Mouse (Mus musculus) 3T3-L1 (cell line): Measurements from ENCODE around the gene Rsl24d1.
"Not testable (repeated sequence)": the region's sequence is repeated elsewhere in the genome, so short reads cannot be mapped to it uniquely, and the experiment has no call there.

Source experiments
- DNase-seq: peaks from one replicate; pipeline ENCODE4 v3.0.0-alpha.2; 2015; ENCODE audit warnings: low read depth, low spot score

Gene Rsl24d1

DNA sequence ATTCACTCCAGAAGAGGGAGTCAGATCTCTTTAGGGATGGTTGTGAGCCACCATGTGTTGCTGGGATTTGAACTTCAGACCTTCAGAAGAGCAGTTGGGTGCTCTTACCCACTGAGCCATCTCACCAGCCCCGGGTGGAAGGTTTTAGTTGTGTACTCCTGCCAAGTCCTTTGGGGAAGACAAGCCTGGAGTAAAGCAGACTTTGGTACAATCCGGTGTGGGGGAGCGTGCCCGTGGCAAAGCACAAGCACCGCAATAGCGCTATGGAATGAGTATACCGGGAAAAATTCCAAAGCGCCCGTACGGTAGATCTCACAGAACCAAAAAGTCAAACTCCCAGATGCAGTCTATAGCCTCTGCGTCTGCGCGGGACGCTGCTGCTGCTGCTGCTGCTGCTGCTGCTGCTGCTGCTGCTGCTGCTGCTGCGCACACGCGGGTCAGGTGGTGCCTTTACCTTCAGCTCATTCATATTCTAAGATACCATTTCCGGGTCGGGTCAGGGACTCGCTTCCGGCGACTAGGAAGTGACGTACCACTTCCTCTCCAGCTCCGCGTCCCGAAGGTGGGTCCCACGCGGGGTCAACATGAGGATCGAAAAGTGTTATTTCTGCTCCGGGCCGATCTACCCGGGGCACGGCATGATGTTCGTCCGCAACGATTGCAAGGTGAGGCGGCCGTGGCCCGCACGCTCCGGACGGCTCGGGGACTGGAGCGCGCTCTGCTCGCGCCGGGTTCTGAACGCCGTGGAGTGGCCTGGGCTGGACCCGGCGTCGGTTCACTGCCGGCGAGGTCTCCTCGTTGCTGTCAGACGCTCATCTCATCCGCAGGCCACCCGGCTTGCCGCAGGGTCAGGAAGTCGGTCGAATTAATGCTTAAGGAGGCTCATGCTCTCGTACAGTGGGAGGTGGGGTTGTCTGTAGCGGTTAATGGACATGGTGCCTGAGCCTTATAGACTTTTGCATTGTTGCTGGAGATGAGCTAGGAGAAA is at the start of gene Rsl24d1:
TSS of gene Rsl24d1 (plus strand) at position 508 of the 988 bp plus-strand sequence.
- DNase-seq: peak; percentile 93

DNA sequence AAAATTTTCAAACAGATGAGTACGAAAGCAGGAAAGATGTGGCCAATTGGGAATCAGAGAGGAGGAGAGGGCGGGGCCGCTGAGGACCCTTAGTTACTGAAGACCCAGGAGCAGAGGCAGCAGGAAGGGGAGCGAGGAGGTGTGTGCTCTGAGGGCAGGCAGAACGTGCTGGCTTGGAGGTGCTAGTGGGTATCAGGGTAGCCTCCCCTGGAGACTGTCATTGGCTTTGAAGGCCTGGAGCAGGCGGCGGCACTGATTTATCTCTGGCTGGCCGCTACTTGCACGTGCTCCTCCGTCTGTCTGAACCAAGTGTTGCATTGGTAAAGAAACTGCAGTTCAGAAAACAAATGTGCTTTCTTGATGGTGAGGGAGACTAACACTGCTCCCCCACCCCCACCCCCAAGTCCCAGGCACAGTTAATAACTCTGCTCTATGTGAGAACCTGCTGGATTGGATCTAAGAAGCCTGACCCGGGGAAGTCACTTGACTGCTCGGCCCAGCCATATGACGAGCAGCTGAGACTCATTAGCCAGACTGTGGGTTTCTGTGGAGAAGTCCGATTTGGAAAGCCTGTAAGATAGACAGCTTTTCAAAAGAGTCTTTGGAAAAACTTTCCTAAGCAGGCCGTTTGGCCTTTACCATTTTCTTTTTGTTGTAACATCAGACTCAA is 49.5 kb upstream of the Rsl24d1 start:
- DNase-seq: no peak

DNA sequence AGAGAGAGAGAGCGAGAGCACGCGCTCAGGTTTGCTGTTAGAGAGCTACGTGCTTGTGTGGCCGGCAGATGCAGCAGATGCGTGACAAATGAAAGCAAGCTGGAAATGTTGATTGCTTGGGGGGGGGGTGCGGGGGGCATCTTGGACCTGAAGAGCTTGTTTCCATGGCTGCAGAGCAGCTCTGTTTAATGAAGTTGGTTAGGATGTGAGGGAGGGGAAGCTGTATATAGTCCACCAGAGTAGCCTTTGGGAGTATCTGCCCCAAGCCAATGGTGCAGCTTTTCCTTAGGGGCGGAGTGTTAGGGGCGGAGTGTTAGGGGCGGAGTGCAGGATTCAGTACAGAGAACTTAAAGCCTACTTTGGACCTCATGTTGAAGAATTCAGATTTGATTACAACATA is 46.1 kb upstream of the Rsl24d1 start:
- DNase-seq: no peak

DNA sequence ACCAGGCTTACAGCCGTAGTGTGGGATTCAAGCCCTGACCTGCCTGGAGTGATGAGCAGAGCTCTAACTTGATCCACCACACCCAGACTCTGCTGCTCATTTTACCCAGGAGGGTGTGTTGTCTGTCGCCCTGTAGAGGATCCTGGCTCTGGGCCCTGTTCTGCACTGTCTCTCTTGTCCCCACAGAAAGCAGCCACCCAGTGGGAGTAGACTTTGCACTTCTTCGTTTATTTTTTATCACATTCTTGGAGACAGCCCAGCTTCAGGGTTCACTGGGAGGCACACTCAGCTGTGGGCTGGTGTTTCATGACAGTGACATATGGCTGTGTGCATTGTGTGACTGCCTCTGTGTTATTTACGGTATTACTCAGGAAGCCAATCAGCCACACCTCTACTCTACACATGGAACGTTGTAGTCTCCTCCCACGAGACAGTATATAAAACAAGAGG is 45.0 kb upstream of the Rsl24d1 start:
- DNase-seq: no peak

DNA sequence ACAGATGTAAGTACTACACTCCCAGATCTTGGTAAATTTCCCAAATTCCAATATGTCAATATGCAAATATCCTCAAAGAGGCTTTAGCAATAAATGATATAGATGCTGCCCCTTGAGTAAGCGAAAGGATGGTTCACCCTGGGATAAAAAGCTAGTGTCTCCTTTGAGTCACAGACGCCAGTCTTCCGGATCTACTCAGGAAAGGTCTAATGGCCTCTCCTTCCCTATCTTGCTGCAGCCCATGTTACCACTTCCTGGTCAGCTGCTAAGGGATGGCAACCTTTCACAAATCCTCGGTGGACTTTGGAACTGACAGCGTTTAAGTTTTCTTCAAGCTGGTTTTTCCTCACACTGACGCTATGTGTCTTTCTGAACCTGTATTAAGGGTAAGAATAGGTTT is 44.5 kb upstream of the Rsl24d1 start:
- DNase-seq: no peak

DNA sequence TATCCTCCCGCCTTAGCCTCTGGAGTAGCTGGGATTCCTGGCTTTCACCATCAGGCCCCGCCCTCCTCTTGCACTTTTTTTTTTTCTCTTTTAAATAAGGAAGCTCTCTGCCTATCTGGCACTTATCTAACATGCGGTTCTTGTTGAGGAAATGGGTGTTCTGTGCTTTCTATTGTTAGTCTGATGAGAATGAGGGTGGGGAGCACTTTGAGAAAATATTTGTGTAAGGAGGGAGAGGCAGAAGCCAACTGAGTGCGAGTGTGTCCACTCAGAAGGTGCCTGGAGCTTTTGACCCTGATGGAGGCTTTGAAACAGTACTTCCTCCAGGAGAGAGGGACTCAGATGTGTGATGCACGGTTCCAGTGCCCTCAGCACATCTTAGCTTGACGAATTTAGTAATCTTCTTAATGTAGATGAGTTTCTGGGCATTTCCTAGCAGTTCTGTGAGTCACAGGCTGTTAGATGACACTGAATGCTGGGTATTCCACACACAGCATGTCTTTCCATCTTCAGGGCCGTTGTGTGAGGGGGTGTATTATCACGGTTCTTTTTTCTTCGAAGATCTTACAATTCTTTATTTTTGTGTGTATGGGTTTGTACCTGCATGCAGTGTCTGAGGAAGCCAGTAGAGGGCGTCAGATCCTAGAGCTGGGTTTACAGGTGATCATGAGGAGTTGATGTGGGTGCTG is 42.1 kb upstream of the Rsl24d1 start:
- DNase-seq: no peak

DNA sequence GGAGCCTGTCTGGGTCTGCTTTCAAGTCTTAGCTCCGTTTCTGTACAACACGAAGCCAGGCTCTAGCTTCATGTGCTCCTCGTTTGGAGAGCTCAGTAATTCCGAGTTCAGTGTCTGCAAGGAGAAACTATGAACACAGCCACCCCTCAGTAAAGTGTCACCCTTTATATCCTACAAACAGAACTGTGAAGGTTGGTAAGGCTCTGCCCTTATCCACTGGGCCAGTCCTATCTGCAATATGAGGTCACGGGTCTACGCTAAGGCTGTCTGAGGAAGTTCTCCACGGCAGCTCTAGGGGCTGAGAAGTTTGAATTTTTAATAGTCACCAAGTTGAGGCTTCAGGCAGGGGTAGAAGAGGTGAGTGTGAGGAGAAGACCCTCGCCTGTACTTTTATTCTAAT is 40.8 kb upstream of the Rsl24d1 start:
- DNase-seq: no peak

DNA sequence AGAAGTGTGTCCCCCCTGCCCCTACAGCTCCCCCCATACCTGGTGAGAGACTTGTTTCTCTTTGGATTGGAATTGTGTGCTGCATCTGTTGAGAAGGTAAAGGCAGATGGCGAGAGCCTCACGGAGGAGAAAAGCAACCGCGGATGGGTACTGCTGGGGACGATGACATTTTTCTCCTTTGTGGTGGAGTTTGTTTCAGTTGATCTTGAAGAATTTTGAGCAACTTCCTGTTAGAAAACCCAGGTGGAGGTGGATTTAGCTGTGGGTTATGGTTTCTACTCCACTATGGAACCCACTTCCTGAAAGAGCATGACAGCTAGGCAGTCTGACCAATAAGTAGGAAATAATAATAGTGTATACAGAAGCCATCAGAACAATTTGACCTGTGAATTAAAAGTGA is 40.1 kb upstream of the Rsl24d1 start:
- DNase-seq: no peak

DNA sequence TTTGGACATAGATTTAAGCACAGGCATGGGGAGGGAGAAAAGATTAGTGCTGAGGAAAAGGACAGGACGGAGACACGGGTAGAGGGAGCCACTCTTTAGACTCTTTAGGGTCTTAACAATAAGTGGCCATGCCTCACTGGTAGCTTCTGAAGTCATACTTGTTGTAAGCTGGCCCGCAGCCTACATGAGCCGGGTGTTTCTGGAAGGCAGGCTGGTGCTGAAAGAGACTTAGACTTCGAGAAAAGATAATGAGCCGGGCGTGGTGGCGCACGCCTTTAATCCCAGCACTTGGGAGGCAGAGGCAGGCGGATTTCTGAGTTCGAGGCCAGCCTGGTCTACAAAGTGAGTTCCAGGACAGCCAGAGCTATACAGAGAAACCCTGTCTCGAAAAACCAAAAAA is 33.9 kb upstream of the Rsl24d1 start:
- DNase-seq: not testable (repeated sequence)

DNA sequence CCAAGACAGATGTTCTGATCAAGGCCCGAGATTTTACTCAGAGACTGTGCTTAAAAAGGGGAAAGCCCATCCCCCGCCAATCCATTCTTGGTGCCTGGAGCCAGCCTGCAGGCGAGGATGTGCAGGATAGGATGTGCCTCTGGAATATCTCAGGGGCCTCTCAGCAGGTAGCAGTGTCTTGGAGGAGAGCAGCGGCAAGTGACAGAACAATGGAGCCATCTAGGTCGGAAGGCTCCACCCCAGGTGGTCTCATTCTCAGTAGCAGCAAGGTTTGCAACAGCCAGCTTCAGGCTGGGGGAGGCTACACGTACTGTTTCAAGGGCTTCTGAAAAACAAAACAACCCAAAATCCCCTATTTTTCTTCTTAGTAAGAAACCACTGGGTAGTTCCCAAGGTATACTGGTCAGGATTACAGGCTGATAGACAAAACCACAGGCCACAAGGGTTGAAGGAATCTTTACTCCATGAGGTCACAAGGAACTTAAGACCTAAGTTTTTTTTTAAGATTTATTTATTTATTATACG is 33.4 kb upstream of the Rsl24d1 start:
- no peak for DNase-seq

DNA sequence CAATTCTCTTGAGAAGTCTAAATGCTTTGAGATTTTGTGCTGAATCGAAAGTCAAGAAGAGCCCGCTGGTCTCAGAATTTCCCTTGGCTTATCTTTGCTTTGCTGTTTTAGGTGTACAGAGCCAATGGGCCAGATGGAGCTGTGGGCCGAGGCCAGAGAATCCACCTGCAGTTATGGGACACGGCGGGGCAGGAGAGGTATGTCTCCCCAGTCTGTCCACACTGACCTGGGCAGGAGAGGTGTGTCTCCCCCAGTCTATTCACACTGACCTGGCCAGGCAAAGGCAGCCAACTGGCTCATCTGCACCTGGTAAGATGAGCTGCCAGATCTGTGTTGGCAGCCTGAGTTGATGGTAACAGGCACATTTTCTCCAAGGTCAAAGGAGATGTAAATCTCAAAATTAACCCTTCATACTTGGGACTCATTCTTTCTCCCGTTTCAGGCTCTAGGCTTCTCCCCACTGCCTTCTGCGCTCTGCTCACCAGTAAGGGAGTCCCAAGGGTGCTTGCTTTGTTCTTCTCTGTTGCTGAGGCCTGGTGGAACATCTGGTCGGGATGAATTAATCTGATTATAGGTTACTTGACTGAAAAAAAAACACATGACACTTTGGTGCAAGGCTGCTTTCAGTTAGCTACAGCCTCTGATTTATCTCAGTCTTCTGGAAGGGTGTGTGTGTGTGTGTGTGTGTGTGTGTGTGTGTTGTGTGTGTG is 30.8 kb upstream of the Rsl24d1 start:
- DNase-seq: no peak

DNA sequence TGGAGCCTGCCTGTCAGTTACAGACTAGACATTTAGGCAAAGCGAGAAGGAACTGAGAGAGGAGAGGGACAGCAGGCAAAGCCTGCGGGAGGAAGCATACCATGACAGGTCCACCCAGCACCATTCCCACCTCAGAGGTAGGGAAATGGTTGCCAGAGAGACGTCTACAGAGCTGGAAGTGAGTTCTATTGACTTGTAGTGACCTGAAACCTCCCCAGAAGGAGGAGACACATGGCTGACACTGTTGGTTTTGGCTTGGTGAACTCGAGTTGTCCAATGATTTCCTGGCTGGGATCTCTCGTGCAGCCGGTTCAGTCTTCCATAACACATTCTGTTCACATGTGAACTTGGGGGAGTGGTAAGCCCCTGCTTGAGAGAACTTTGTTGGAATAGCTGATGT is 29.3 kb upstream of the Rsl24d1 start:
- no peak for DNase-seq

DNA sequence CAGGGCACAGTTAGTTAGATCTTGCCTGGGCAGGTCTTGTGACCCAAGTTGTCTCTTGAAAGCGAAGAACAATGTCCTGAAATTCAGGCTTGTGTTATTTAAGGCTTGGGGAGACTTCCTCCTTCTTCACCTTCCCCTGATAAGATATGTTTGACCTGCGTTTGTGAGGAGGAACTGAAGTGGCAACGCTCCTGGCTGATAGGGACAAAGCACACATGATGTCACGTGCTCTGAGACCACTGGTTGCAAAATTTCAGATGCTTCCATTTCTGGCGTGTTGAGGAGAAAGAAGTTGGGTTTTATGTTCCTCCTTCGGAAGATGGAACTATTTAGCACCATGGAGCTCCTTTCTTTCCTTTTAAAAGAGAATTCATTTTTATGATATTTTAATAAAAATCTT is 27.4 kb upstream of the Rsl24d1 start:
- DNase-seq: no peak

DNA sequence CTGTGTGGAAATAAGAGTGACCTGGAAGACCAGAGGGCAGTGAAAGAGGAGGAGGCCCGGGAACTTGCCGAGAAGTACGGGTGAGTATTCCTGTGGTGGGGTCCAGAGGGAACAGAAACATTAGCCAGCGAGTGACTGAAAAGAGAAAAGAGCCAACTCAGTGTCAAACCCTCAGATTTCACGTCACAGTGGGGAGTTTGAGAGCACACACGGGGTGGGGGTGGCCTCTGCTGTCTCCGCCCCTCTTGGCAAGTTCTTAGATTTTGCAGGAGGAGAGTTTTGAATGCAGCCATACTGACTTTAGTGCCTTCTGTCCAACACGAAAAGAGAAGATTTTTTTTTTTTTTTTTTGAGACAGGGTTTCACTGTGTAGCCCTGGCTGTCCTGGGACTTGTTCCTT is 26.1 kb upstream of the Rsl24d1 start:
- DNase-seq: no peak

DNA sequence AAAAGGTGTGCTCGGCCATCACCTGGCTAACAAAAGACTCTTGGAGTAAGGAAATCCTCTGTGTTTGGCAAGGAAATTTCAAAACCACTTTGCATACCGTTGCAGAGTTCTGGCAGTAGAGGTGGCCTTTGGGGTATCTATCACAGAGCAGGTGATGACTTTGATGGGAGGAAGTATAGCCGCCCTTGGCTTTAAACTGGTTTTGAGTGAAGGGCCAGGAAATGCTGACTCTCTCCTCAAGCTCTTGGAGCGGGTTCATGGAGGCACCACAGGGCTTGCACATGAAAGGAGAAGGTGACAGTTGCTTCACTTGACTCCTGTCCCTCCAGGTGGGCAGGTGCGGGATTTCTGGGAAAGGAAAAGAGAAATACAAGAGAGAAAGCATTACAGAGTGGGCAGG is 25.6 kb upstream of the Rsl24d1 start:
- no peak for DNase-seq

DNA sequence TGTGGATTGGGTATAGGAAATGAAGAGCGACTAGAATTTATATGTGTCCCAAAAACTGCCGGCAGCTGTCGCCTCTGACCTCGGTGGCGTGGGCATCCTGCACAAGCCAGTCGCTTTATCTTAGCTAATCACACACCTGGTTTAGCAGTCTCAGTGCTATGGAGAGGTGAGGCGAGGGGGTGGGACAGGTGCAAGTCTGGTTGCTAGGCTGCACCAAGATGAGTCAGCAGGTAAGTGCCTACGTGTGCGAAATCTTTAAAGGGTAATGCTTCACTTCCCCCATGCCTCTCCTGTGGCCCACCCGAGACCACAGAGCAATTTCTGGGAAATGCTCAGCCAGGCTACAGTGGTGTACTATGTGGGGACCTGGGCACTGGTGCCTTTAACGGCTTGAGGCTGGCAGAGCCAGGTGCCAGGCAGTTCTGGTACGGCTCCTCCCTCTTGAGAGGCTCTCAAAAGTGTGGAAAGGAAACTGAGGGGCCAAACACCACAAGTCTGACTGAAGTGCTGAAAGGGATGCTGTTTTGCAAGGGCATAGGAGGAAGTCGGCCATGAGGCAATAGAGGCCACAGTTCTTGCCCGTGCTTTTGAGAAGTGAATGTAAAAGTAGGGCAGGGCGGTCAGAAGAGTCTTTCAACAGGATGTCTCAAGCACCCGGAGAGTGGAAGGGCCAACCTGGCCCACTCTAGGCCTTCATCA is 23.9 kb upstream of the Rsl24d1 start:
- DNase-seq: no peak

DNA sequence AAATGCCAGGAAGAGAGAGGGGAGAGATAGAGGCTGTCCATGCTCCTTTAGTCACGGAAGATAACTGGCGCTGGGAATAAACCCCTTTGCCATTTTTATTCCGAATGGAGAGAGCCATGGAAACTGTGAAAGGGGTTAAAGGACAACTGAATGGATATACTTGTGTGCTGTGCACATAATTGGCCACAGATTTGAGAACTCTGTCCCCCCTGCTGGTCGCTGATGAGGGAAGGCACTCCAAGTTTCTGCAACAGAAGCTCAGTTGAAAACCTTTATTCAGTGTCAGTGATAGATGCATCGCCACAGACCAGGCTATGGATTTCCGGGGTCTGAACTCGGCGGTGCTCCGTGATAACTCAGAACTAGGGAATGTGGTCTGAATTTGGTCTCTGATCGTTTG is 23.1 kb upstream of the Rsl24d1 start:
- DNase-seq: no peak

DNA sequence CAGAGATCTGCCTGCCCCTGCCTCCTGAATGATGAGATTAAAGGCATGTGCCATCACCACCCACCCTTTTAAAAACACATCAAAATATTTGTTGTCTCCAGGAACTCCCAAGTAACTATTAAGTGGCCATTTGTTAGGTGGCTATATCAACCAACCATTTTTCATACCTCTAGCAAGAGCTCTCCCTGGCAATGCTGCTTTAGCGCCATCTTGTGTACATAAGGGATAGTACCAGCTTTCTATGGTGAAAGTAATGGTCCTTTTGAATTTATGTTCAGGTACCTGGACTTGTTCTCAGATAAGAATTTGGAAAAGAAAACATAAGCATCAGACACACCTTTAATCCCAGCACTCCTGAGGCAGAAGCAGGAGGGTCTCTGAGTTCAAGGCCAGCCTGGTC is 21.5 kb upstream of the Rsl24d1 start:
- peak; percentile 75 for DNase-seq

DNA sequence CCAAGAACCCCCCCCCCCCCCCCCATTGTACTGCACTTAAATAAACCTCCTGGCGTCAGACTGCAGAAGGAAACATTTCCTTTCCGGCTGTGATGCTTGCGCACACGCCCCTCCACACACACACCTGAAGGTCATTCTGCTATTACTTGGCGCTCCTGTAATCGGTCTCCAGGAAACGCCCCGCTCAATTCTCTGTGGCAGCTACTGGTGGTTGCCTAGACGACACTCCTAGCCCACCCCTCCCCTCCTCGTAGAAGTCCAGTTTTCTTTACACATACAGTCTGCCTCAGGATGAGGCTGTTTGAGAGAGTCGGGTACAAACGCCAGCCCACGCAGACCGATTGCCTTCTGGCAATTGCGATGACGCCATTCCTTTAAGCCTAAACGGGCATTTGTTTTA is 18.6 kb upstream of the Rsl24d1 start:
- DNase-seq: no peak

DNA sequence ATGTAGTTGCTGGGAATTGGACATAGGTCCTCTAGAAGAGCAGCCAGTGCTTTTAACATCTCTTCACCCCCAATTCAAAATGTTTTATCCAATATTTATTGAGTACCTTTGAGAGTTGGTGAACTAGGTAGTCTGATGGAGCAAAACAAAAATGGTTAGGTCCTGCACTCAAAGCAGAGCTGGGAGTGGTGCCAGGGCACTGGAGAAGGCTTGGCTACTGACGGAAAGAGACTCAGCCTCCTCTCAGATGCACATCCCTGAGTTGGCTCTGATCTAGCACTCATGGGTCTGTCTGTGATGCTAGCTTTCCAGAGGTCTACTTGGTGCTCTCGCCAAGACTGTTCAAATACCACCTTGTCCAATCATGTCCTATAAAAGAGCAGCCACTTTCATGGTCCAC is 15.3 kb upstream of the Rsl24d1 start:
- no peak for DNase-seq

DNA sequence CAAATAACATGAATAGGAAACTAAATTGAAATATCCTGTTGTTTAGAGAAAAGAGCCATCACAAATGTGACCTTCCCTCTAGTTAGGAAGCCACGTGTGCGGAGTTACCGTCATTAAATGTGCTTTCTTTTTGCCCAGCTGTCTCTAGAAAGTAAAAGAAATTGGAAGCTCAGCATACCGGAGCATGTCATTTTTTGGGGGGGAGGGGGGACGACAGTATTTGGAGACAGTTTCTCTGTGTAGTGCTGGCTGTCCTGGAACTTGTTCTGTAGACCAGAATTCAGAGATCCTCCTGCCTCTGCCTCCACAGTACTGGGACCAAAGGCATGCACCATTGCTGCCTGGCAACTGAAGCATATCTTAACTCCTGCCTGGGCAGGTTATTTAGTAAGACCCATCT is 11.7 kb upstream of the Rsl24d1 start, which contains the start of gene Khdc3:
TSS of gene Khdc3 (plus strand) at position 301 of the 400 bp plus-strand sequence.
- DNase-seq: no peak
